Mouse (Mus musculus): Measurements from ENCODE around the gene Gm20741. TPM values are rescaled to one million over a fixed set of nuclear protein-coding genes. Genes with fewer than 3 reads are reported as not detected.

The Gm20741 gene
- polyA plus RNA-seq, 1 experiment from 2014 or later = not detected

DNA sequence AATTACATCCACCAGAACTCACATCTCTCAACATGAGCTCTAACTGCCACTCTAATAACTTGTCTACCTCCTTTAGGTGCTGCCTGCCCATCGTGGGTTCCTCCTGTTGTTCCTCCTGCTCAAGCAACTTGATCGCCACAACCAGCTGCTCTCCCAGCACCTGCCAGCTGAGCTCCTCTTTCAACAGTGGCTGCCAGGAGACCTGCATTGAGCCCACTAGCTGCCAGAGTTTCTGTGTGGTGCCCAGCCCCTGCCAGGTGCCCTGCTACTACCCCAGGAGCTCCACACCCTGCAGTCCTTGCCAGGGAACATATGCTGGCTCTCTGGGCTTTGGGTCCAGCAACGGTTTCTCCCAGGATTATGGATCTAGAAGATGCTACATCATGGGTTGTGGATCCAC is 8.0 kb upstream of the Gm20741 start, which contains the start of gene Krtap15:
Gene Krtap15, plus strand, starts transcription at position 150 of the 400 bp plus-strand sequence.
- Histone ChIP-seq H3K36me3 (ENCODE audit: insufficient read depth, low read length) (no peaks in the 10 kb centered on the region), H3K27me3 (ENCODE audit: insufficient read depth, low read length) (no peaks in the 10 kb centered on the region), H3K27ac (no peak within 1 kb of the TSS), H3K9me3 (replicated peaks; ENCODE audit: low read length) (no peaks in the 10 kb centered on the region), H3K4me2 (ENCODE audit: low read length) (no peak within 1 kb of the TSS), H3K4me3 (replicated peaks; ENCODE audit: low read depth, low read length) (no peak within 1 kb of the TSS), H3K9ac (ENCODE audit: low read depth, low read length) (no peak within 1 kb of the TSS), H3K4me1 (replicated peaks; ENCODE audit: insufficient read depth, low read length) (no peaks in the 10 kb centered on the region)
- no peak for TF ChIP-seq CTCF (IDR thresholded peaks at IDR 0.05; ENCODE audit: low read depth)
- ATAC-seq (replicated peaks; ENCODE audit: low FRiP score, low read depth) (no peak), DNase-seq (ENCODE audit: low spot score) (no peak)
- WGBS = 74% methylated on average over 3 of the region's 3 CpGs

DNA sequence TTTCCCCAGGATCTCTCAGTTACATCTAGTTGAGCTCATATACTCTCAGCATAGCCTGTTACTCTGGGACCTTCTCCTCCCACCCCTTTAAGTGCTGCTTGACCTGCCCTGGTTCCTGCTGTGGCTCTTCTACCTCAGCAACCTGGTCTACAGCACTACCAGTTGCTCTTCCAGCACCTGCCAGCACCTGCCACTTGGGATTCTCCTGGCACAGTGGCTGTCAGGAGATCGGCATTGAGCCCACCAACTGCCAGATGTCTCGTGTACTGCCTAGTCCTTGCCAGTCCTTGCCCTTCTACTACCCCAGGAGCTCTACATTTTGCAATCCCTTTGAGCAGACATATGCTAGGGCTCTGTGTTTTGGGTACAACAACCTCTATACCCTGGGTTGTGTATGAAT is 25.2 kb downstream of the Gm20741 start:
- Histone ChIP-seq H3K4me1 (replicated peaks; ENCODE audit: insufficient read depth, low read length) (no peaks in the 10 kb centered on the region), H3K4me2 (ENCODE audit: low read length) (no peak overlapping the region), H3K27ac (no peak overlapping the region), H3K9me3 (replicated peaks; ENCODE audit: low read length) (no peaks in the 10 kb centered on the region), H3K27me3 (ENCODE audit: insufficient read depth, low read length) (no peaks in the 10 kb centered on the region), H3K4me3 (replicated peaks; ENCODE audit: low read depth, low read length) (no peak overlapping the region), H3K9ac (ENCODE audit: low read depth, low read length) (no peak overlapping the region), H3K36me3 (ENCODE audit: insufficient read depth, low read length) (no peaks in the 10 kb centered on the region)
- WGBS = 82% methylated on average over 2 of the region's 2 CpGs
- ATAC-seq (replicated peaks; ENCODE audit: low FRiP score, low read depth) (no peak), DNase-seq (ENCODE audit: low spot score) (no peak)
- TF ChIP-seq CTCF (IDR thresholded peaks at IDR 0.05; ENCODE audit: low read depth) = no peak

DNA sequence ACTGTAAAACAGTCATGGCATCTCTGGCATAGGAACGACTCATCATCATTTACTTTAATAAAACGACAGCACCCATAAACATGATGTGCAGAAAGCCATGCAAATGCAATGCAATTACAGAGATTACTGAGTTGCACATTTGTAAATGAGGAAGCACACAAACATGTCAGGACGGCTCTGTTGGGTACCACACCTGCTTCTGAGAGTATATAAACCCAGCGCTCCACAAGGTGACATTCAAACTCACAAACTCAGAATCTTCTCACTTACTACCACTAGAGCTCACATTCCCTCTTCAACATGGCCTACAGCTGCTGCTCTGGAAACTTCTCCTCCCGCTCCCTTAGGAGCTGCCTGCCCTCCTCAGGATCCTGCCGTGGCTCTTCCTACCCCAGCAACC is 34.4 kb downstream of the Gm20741 start, which contains the start of gene Gm5965:
Gene Gm5965, plus strand, starts transcription at position 301 of the 400 bp plus-strand sequence.
- Histone ChIP-seq H3K36me3 (ENCODE audit: insufficient read depth, low read length) (no peaks in the 10 kb centered on the region), H3K9ac (ENCODE audit: low read depth, low read length) (no peak within 1 kb of the TSS), H3K9me3 (replicated peaks; ENCODE audit: low read length) (no peaks in the 10 kb centered on the region), H3K27me3 (ENCODE audit: insufficient read depth, low read length) (no peaks in the 10 kb centered on the region), H3K4me3 (replicated peaks; ENCODE audit: low read depth, low read length) (no peak within 1 kb of the TSS), H3K4me1 (replicated peaks; ENCODE audit: insufficient read depth, low read length) (no peaks in the 10 kb centered on the region), H3K27ac (no peak within 1 kb of the TSS), H3K4me2 (ENCODE audit: low read length) (no peak within 1 kb of the TSS)
- 82% methylated on average over 5 of the region's 6 CpGs for WGBS
- no peak for ATAC-seq (replicated peaks; ENCODE audit: low FRiP score, low read depth)
- DNase-seq (ENCODE audit: low spot score) = no peak
- no peak for TF ChIP-seq CTCF (IDR thresholded peaks at IDR 0.05; ENCODE audit: low read depth)

DNA sequence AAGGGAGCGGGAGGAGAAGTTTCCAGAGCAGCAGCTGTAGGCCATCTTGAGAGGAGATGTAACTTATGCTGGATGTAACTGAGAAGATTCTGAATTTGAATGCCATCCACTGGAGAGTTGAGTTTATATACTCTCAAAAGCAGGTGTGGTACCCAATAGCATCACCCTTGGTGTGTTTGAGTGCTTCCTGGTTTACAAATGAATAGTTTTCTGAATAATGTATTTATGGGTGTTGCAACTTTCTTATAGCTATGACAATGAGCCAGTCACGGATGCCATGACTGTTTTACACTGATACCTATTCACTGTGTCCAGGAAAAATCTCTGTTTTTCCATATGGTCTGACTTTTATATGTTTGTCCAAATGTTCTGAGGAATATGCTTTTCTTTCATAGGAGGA is 37.9 kb downstream of the Gm20741 start, which contains the start of gene 2310057N15Rik:
Gene 2310057N15Rik, minus strand, starts transcription at position 101 of the 400 bp plus-strand sequence.
- H3K27ac ChIP-seq = no peak within 1 kb of the TSS
- no peaks in the 10 kb centered on the region for H3K4me1 ChIP-seq (replicated peaks; ENCODE audit: insufficient read depth, low read length)
- 90% methylated on average over 2 of the region's 2 CpGs for WGBS
- DNase-seq (ENCODE audit: low spot score) (no peak), ATAC-seq (replicated peaks; ENCODE audit: low FRiP score, low read depth) (no peak)
- H3K9ac ChIP-seq (ENCODE audit: low read depth, low read length) = no peak within 1 kb of the TSS
- H3K27me3 ChIP-seq (ENCODE audit: insufficient read depth, low read length) = no peaks in the 10 kb centered on the region
- H3K4me3 ChIP-seq (replicated peaks; ENCODE audit: low read depth, low read length) = no peak within 1 kb of the TSS
- H3K9me3 ChIP-seq (replicated peaks; ENCODE audit: low read length) = no peaks in the 10 kb centered on the region
- TF ChIP-seq CTCF (IDR thresholded peaks at IDR 0.05; ENCODE audit: low read depth) = no peak
- no peaks in the 10 kb centered on the region for H3K36me3 ChIP-seq (ENCODE audit: insufficient read depth, low read length)
- no peak within 1 kb of the TSS for H3K4me2 ChIP-seq (ENCODE audit: low read length)

Other genes with a start within 250 kb of the Gm20741 start
- 210 and 219 TPM in 2 replicates for gene Cldn8, start 249.0 kb downstream of the Gm20741 start, polyA plus RNA-seq (2015; fragmentation: Nextera tagmentation; extraction: Ambion mirVana)
- not detected in 2 replicates for gene Krtap24-1, start 199.9 kb downstream of the Gm20741 start, polyA plus RNA-seq (2015; fragmentation: Nextera tagmentation; extraction: Ambion mirVana)
- gene 2310079G19Rik, start 184.6 kb downstream of the Gm20741 start, polyA plus RNA-seq (2015; fragmentation: Nextera tagmentation; extraction: Ambion mirVana) = not detected in 2 replicates
- not detected in 2 replicates for gene Krtap26-1, start 164.4 kb downstream of the Gm20741 start, polyA plus RNA-seq (2015; fragmentation: Nextera tagmentation; extraction: Ambion mirVana)
- gene Krtap27-1, start 140.5 kb downstream of the Gm20741 start, polyA plus RNA-seq (2015; fragmentation: Nextera tagmentation; extraction: Ambion mirVana) = not detected in 2 replicates
- gene 2310061N02Rik, start 104.3 kb downstream of the Gm20741 start, polyA plus RNA-seq (2015; fragmentation: Nextera tagmentation; extraction: Ambion mirVana) = not detected in 2 replicates
- gene Krtap13-1, start 83.4 kb downstream of the Gm20741 start, polyA plus RNA-seq (2015; fragmentation: Nextera tagmentation; extraction: Ambion mirVana) = not detected in 2 replicates
- not detected in 2 replicates for gene Krtap13, start 60.6 kb downstream of the Gm20741 start, polyA plus RNA-seq (2015; fragmentation: Nextera tagmentation; extraction: Ambion mirVana)
- not detected in 2 replicates for gene 2310034C09Rik, start 53.4 kb downstream of the Gm20741 start, polyA plus RNA-seq (2015; fragmentation: Nextera tagmentation; extraction: Ambion mirVana)
- gene 2310057N15Rik, start 38.0 kb downstream of the Gm20741 start, polyA plus RNA-seq (2015; fragmentation: Nextera tagmentation; extraction: Ambion mirVana) = not detected in 2 replicates
- not detected in 2 replicates for gene Gm5965, start 34.3 kb downstream of the Gm20741 start, polyA plus RNA-seq (2015; fragmentation: Nextera tagmentation; extraction: Ambion mirVana)
- not detected in 2 replicates for gene Krtap15, start 8.0 kb upstream of the Gm20741 start, polyA plus RNA-seq (2015; fragmentation: Nextera tagmentation; extraction: Ambion mirVana)
- gene Krtap14, start 13.9 kb upstream of the Gm20741 start, polyA plus RNA-seq (2015; fragmentation: Nextera tagmentation; extraction: Ambion mirVana) = not detected in 2 replicates
- not detected in 2 replicates for gene Krtap19-1, start 57.2 kb upstream of the Gm20741 start, polyA plus RNA-seq (2015; fragmentation: Nextera tagmentation; extraction: Ambion mirVana)
- gene Krtap19-2, start 62.0 kb upstream of the Gm20741 start, polyA plus RNA-seq (2015; fragmentation: Nextera tagmentation; extraction: Ambion mirVana) = not detected in 2 replicates
- not detected in 2 replicates for gene Krtap19-3, start 65.8 kb upstream of the Gm20741 start, polyA plus RNA-seq (2015; fragmentation: Nextera tagmentation; extraction: Ambion mirVana)
- not detected in 2 replicates for gene Krtap19-4, start 72.9 kb upstream of the Gm20741 start, polyA plus RNA-seq (2015; fragmentation: Nextera tagmentation; extraction: Ambion mirVana)
- gene Krtap19-5, start 84.2 kb upstream of the Gm20741 start, polyA plus RNA-seq (2015; fragmentation: Nextera tagmentation; extraction: Ambion mirVana) = not detected in 2 replicates
- not detected in 2 replicates for gene Krtap19-9b, start 120.0 kb upstream of the Gm20741 start, polyA plus RNA-seq (2015; fragmentation: Nextera tagmentation; extraction: Ambion mirVana)
- gene Krtap16-3, start 150.7 kb upstream of the Gm20741 start, polyA plus RNA-seq (2015; fragmentation: Nextera tagmentation; extraction: Ambion mirVana) = not detected in 2 replicates
- gene Krtap22-2, start 198.5 kb upstream of the Gm20741 start, polyA plus RNA-seq (2015; fragmentation: Nextera tagmentation; extraction: Ambion mirVana) = not detected in 2 replicates
- gene Gm10229, start 203.1 kb upstream of the Gm20741 start, polyA plus RNA-seq (2015; fragmentation: Nextera tagmentation; extraction: Ambion mirVana) = not detected in 2 replicates
- gene Krtap6-1, start 219.5 kb upstream of the Gm20741 start, polyA plus RNA-seq (2015; fragmentation: Nextera tagmentation; extraction: Ambion mirVana) = not detected in 2 replicates
- gene Gm10228, start 229.3 kb upstream of the Gm20741 start, polyA plus RNA-seq (2015; fragmentation: Nextera tagmentation; extraction: Ambion mirVana) = not detected in 2 replicates
- not detected in 2 replicates for gene Krtap6-5, start 235.7 kb upstream of the Gm20741 start, polyA plus RNA-seq (2015; fragmentation: Nextera tagmentation; extraction: Ambion mirVana)

Measured in kidney, postnatal 0 days (tissue).